Mouse (Mus musculus) limb, embryonic 14.5 days (tissue): ENCODE measurements around the gene Pdss2. TPM values are rescaled to one million over a fixed set of nuclear protein-coding genes. Genes with fewer than 3 reads are reported as not detected.

Experiments used
- ATAC-seq: fragments of 200-750 bp; cut with Nextera tagmentation; 2 replicates; pipeline ENCODE4 v1.8.0; 2017; ENCODE audit warnings: low read depth, moderate number of reproducible peaks, moderate TSS enrichment; ENCODE audit not compliant: low FRiP score
- DNase-seq: peaks from one replicate; pipeline ENCODE4 v3.0.0-alpha.2; 2015; ENCODE audit warnings: low spot score
- H3K27ac ChIP-seq: fragments of 300-500 bp; sonication (generic); replicated peaks from 2 replicates; pipeline ENCODE4 v1.5.1; 2014; ENCODE audit warnings: low read depth, mild to moderate bottlenecking, low read length, moderate library complexity, mixed read lengths
- H3K27me3 ChIP-seq: fragments of 300-500 bp; sonication (generic); 2 replicates; pipeline ENCODE4 v1.6.1; 2014; ENCODE audit warnings: low read length, mixed read lengths; ENCODE audit not compliant: control insufficient read depth, insufficient read depth
- H3K36me3 ChIP-seq: fragments of 300-500 bp; sonication (generic); 2 replicates; pipeline ENCODE4 v1.6.1; 2014; ENCODE audit warnings: mild to moderate bottlenecking, low read length, moderate library complexity, mixed read lengths; ENCODE audit not compliant: control insufficient read depth, insufficient read depth
- H3K4me1 ChIP-seq: fragments of 300-500 bp; sonication (generic); 2 replicates; pipeline ENCODE4 v1.6.1; 2014; ENCODE audit warnings: antibody characterized with exemption, low read length, mixed read lengths; ENCODE audit not compliant: control insufficient read depth, insufficient read depth
- H3K4me2 ChIP-seq: fragments of 300-500 bp; sonication (generic); replicated peaks from 2 replicates; pipeline ENCODE4 v1.6.1; 2014; ENCODE audit warnings: low read depth, mild to moderate bottlenecking, low read length, moderate library complexity; ENCODE audit not compliant: severe bottlenecking
- H3K4me3 ChIP-seq: fragments of 300-500 bp; sonication (generic); replicated peaks from 2 replicates; pipeline ENCODE4 v1.5.1; 2014; ENCODE audit warnings: low read length
- H3K9ac ChIP-seq: fragments of 300-500 bp; sonication (generic); 2 replicates; pipeline ENCODE4 v1.6.1; 2014; ENCODE audit warnings: mild to moderate bottlenecking, low read depth, low read length, moderate library complexity; ENCODE audit not compliant: severe bottlenecking
- H3K9me3 ChIP-seq: fragments of 300-500 bp; sonication (generic); 2 replicates; pipeline ENCODE4 v1.6.1; 2016; ENCODE audit warnings: low read length; ENCODE audit not compliant: control insufficient read depth
- POLR2A ChIP-seq: fragments of 200-500 bp; IDR thresholded peaks from 2 replicates; pipeline ENCODE4 v1.8.0; 2012; ENCODE audit warnings: inconsistent platforms, mild to moderate bottlenecking, moderate library complexity, borderline replicate concordance; ENCODE audit not compliant: insufficient read depth, insufficient read length; ENCODE audit errors: extremely low read depth
- WGBS: fragments of 180-500 bp; shearing (Covaris S2); extraction: QIAGEN DNeasy Blood & Tissue Kit; methylation state at CpG from one replicate; pipeline ENCODE4 v1.1.7; 2014; 5-methylcytosine and 5-hydroxymethylcytosine counted together
- polyA plus RNA-seq, 2 experiments: library from polyadenylated mRNA; depleted of rRNA in 1 of 2; stranded (reverse) in 1 of 2; unstranded in 1 of 2; fragments of >200 nt; fragmentation: Nextera tagmentation in 1 of 2; extraction: Ambion mirVana in 1 of 2; gene quantifications; 2 replicates each; pipeline versions ENCODE4 v1.2.1 to v1.2.3; 2012 to 2014

Pdss2 gene
- polyA plus RNA-seq, 2 experiments: 8.8 to 10.1 TPM

DNA sequence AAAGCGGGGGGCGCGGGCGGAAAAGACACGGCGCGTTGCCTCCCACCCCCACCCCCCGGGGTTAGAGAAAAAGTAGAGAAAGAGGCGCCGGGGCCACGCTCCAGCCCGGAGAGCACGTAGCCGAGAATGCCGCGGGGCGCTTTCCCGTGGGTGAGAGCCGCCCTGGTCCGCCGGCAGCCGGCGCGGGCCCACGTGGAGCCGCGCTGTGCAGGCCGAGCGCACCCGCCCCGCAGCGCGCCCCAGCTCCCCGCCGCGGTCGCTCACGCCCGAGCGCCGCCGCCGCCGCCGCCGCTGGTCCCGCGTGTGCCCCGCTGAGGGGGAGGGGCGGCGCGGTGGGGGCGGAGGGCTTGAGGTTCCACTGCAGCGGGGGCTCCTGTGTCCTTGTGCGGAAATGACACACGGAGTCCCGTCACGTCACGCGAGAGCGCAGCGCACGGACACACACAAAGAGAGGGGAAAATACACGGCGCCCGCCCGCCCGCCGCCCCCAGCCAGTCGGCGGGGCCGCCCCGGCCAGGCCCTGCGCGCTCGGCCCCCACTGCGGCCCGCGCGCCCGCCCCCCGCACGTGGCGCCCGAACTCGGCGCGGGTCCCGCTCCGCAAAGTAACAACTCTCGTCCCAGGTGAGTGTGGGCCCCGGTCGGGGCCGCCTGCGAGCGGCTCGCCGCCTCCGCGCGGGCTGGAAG, 257.6 kb downstream of the Pdss2 start, which contains the start of gene Bend3:
Gene Bend3 (plus strand): TSS at position 81 of the 685 bp plus-strand sequence.
- no peak for TF ChIP-seq POLR2A
- Histone ChIP-seq H3K9ac (peak within 1 kb of the TSS; percentile 97), H3K27me3 (no peaks in the 10 kb centered on the region), H3K9me3 (no peaks in the 10 kb centered on the region), H3K36me3 (no peaks in the 10 kb centered on the region), H3K27ac (peak within 1 kb of the TSS; percentile 99), H3K4me1 (peaks cover 33% of the 10 kb centered on the region), H3K4me3 (peak within 1 kb of the TSS; percentile 80), H3K4me2 (peak within 1 kb of the TSS; percentile 82)
- WGBS: 0% methylated on average over 22 of the region's 101 CpGs
- DNase-seq: peak; percentile 58
- ATAC-seq: peak; percentile 76

GRCm38 (mm10) chr10:43479436-43480157, 258.3 kb downstream of the Pdss2 start:
- no peaks in the 10 kb centered on the region for H3K36me3 ChIP-seq
- peak overlapping the region; percentile 82 for H3K4me2 ChIP-seq
- no peaks in the 10 kb centered on the region for H3K9me3 ChIP-seq
- H3K27me3 ChIP-seq: no peaks in the 10 kb centered on the region
- peak; percentile 75 for ATAC-seq
- DNase-seq: peak; percentile 76
- H3K4me3 ChIP-seq: peak overlapping the region; percentile 80
- peak overlapping the region; percentile 99 for H3K27ac ChIP-seq
- 0% methylated on average over 43 of the region's 103 CpGs for WGBS
- TF ChIP-seq POLR2A: no peak
- H3K9ac ChIP-seq: peak overlapping the region; percentile 97
- peaks cover 33% of the 10 kb centered on the region for H3K4me1 ChIP-seq

DNA sequence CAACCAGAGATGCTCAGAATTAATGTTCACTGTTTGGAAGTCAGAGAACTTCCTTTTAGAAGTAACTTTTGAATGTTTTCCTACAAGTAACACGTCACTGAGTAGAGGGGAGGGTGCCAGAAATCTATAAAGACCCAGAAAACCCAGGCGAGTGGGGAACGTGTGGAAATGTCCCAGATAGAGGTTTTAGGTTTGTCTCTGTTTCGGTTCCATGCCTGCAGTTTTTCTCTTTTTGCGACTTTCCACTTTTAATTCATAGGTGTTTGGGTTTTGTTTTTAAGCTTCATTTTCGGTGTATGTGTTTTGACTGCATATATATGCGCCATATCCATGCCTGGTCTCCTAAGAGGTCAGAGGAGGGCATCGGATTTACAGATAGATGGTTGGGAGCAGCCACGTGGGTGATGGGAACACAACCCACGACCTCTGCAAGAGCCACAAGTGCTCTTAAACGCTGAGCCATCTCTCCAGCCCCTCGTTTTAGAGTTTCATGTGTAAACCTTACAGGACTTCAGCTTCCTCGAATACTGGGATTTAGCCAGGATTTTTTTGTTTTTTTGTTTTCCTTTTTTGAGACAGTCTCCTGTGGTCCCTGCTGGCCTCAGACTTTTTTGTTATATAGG, 259.1 kb downstream of the Pdss2 start:
- peak overlapping the region; percentile 80 for H3K4me3 ChIP-seq
- no peaks in the 10 kb centered on the region for H3K36me3 ChIP-seq
- peaks cover 31% of the 10 kb centered on the region for H3K4me1 ChIP-seq
- peak overlapping the region; percentile 82 for H3K4me2 ChIP-seq
- H3K9ac ChIP-seq: peak overlapping the region; percentile 97
- no peak for ATAC-seq
- no peaks in the 10 kb centered on the region for H3K9me3 ChIP-seq
- H3K27me3 ChIP-seq: no peaks in the 10 kb centered on the region
- WGBS: 7% methylated on average over 13 of the region's 13 CpGs
- peak; percentile 36 for DNase-seq
- peak overlapping the region; percentile 99 for H3K27ac ChIP-seq
- no peak for TF ChIP-seq POLR2A

DNA sequence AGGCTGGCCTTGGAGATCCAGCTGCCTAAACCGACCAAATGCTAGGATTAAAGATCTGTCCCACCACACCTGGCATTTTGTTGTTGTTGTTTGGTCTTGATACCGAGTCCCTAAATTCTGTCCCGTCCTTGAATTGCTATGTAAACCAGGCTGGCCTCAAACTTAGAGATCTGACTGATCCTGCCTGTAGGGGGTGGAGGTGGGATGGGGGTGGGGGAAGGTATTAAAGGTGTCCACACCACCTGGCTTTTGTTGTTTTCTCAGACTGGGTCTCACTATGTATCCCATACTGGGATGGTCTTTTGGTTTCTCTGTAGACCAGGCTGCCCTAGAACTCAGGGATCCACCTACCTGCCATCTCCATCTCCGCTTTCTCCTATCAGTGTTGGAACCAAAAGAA, 259.9 kb downstream of the Pdss2 start:
- Histone ChIP-seq H3K36me3 (no peaks in the 10 kb centered on the region), H3K9ac (no peak overlapping the region), H3K9me3 (no peaks in the 10 kb centered on the region), H3K27me3 (no peaks in the 10 kb centered on the region), H3K27ac (no peak overlapping the region), H3K4me1 (peaks cover 31% of the 10 kb centered on the region), H3K4me2 (peak overlapping the region; percentile 82; the same call in 1 of the 2 replicates), H3K4me3 (no peak overlapping the region)
- no peak for TF ChIP-seq POLR2A
- DNase-seq (no peak), ATAC-seq (no peak)
- WGBS: 26% methylated on average over 4 of the region's 4 CpGs

GRCm38 (mm10) chr10:43482021-43482420, 260.7 kb downstream of the Pdss2 start:
- Histone ChIP-seq H3K27ac (no peak overlapping the region), H3K27me3 (no peaks in the 10 kb centered on the region), H3K9me3 (no peaks in the 10 kb centered on the region), H3K4me3 (no peak overlapping the region), H3K4me1 (peaks cover 31% of the 10 kb centered on the region), H3K4me2 (no peak overlapping the region), H3K36me3 (no peaks in the 10 kb centered on the region), H3K9ac (no peak overlapping the region)
- DNase-seq: no peak
- no peak for ATAC-seq
- 87% methylated on average over 5 of the region's 5 CpGs for WGBS
- no peak for TF ChIP-seq POLR2A
